Mouse (Mus musculus) forebrain, embryonic 11.5 days (tissue): ENCODE measurements around the gene Tcf19. TPM values are rescaled to one million over a fixed set of nuclear protein-coding genes. Genes with fewer than 3 reads are reported as not detected.

Source experiments
- ATAC-seq: fragments of 200-750 bp; cut with Nextera tagmentation; replicated peaks from 2 replicates; pipeline ENCODE4 v1.8.0; 2017; ENCODE audit warnings: moderate TSS enrichment; ENCODE audit not compliant: low FRiP score
- DNase-seq: peaks from one replicate; pipeline ENCODE4 v3.0.0-alpha.2; 2017; ENCODE audit warnings: low spot score
- H3K27ac ChIP-seq: fragments of 300-500 bp; sonication (generic); 2 replicates; pipeline ENCODE4 v1.5.1; 2014; ENCODE audit warnings: low read depth, low read length
- H3K27me3 ChIP-seq: fragments of 300-500 bp; sonication (generic); 2 replicates; pipeline ENCODE4 v1.6.1; 2014; ENCODE audit warnings: mild to moderate bottlenecking, low read length, mixed read lengths; ENCODE audit not compliant: control insufficient read depth, insufficient read depth
- H3K36me3 ChIP-seq: fragments of 300-500 bp; sonication (generic); 2 replicates; pipeline ENCODE4 v1.6.1; 2014; ENCODE audit warnings: mild to moderate bottlenecking, low read length, moderate library complexity, mixed read lengths; ENCODE audit not compliant: control insufficient read depth, insufficient read depth
- H3K4me1 ChIP-seq: fragments of 300-500 bp; sonication (generic); replicated peaks from 2 replicates; pipeline ENCODE4 v1.6.1; 2014; ENCODE audit warnings: low read length, mixed read lengths; ENCODE audit not compliant: control insufficient read depth, insufficient read depth
- H3K4me2 ChIP-seq: fragments of 300-500 bp; sonication (generic); 2 replicates; pipeline ENCODE4 v1.6.1; 2014; ENCODE audit warnings: low read depth, mild to moderate bottlenecking, low read length, moderate library complexity, mixed read lengths; ENCODE audit not compliant: severe bottlenecking
- H3K4me3 ChIP-seq: fragments of 300-500 bp; sonication (generic); 2 replicates; pipeline ENCODE4 v1.5.1; 2014; ENCODE audit warnings: low read depth, low read length
- H3K9ac ChIP-seq: fragments of 300-500 bp; sonication (generic); 2 replicates; pipeline ENCODE4 v1.6.1; 2014; ENCODE audit warnings: low read length
- H3K9me3 ChIP-seq: fragments of 300-500 bp; sonication (generic); 2 replicates; pipeline ENCODE4 v1.6.1; 2016; ENCODE audit warnings: low read length, mixed read lengths; ENCODE audit not compliant: control insufficient read depth
- WGBS: fragments of 180-500 bp; shearing (Covaris S2); extraction: QIAGEN DNeasy Blood & Tissue Kit; methylation state at CpG from one replicate; pipeline ENCODE4 v1.1.7; 2014; 5-methylcytosine and 5-hydroxymethylcytosine counted together
- polyA plus RNA-seq: library from polyadenylated mRNA; unstranded; fragments of >200 nt; fragmentation: Nextera tagmentation; extraction: Ambion mirVana; gene quantifications from 2 replicates; pipeline ENCODE4 v1.2.1, GENCODE M21; 2014

The Tcf19 gene
- polyA plus RNA-seq, result 58.4 and 59.4 TPM in 2 replicates

DNA sequence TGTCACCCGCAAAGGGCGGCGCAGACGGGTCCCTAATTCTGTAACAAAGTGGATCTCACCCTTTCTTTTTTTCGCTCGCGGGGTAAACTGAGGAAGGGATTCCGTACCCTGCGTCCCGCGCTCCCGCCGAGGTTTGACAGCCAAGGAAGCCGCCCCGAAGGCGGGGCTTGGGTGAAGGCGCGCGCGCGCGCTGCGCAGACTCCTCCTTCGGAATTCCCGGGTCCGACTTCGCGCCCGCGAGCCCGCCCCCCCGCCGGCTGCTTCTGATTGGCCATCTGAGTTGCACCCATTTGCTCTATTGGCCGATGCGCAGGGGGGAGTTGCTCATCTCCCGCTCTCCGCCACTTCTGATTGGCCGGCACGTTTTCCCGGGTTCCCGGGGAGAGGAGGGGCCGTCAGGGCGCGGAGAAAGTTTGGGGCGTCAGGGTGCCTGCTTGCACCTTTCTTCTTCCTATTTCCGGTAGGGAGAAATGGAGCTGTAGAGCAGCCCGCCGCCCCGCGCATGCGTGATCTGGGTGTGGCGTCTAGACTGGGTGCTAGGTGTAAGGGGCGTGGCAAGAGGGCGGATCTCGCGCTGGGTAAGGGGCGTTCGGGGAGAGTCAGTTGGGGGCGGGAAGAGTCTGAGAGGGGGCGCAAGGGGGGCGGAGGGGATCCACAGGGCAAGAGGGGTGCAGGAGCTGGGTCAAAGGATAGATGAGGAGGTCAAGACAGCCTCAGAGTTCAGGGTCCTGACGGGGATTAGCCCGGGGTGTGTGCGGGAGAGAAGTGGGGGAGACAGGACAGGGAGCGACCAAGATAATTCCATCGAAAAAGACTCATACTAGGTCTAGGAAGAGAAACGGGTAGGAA lies at the start of gene Tcf19, which contains the start of gene Cchcr1:
TSS of gene Tcf19 (minus strand) at position 173 of the 849 bp plus-strand sequence.
TSS of gene Cchcr1 (plus strand) at position 449 of the 849 bp plus-strand sequence.
- Histone ChIP-seq H3K27me3 (no peaks in the 10 kb centered on the region), H3K4me1 (peaks cover 18% of the 10 kb centered on the region), H3K9me3 (no peaks in the 10 kb centered on the region), H3K9ac (peak within 1 kb of the TSS; percentile 64), H3K27ac (no peak within 1 kb of the TSS), H3K36me3 (no peaks in the 10 kb centered on the region), H3K4me3 (peak within 1 kb of the TSS; percentile 54), H3K4me2 (peak within 1 kb of the TSS; percentile 62)
- peak; percentile 99 for DNase-seq
- WGBS, result under 1% methylated on average over 66 of the region's 67 CpGs
- ATAC-seq, result peak; percentile 95

DNA sequence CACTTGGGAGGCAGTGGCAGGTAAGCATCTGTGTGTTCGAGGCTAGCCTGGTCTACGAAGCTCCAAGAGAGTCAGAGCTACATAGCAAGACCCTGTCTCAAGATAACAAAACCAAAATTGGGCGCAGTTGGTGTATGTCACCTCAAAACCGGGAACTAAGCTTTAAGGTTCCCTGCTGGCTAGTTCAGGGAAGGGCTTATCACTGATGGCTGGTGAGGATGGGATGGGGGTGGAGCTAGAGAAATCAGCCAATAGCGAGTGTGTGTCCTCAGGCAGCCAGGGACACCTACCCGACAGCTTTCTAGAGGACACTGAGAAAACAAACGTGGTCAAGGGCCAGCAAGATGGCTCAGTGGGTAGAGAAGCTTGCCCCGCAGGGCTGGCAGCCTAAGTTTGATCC lies 41.6 kb upstream of the Tcf19 start:
- Histone ChIP-seq H3K27me3 (no peaks in the 10 kb centered on the region), H3K4me1 (no peaks in the 10 kb centered on the region), H3K9ac (no peak overlapping the region), H3K4me2 (no peak overlapping the region), H3K36me3 (no peaks in the 10 kb centered on the region), H3K9me3 (no peaks in the 10 kb centered on the region), H3K4me3 (no peak overlapping the region), H3K27ac (no peak overlapping the region)
- no peak for ATAC-seq
- DNase-seq, result no peak
- 64% methylated on average over 8 of the region's 8 CpGs for WGBS

DNA sequence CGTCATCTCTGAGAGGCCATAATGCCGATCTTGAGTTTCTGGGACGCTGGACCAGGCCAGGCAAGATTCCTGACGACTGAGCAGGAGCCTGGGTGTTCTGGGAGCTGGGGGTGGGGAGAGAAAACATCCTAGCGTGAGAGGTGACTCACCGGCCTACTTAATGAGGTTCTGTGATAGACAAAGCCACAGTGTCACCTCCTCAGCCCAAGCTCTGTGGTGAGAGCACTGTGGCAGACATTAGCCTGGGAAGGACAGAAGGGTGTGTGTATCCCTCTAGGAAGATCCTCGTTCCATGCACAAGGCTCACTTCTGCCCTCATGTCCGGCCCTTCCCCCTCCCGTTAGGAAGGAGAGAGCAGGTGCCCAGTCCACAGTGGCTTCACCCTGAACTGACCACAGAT lies 40.7 kb upstream of the Tcf19 start:
- DNase-seq (no peak), ATAC-seq (no peak)
- no peak overlapping the region for H3K27ac ChIP-seq
- no peaks in the 10 kb centered on the region for H3K36me3 ChIP-seq
- no peaks in the 10 kb centered on the region for H3K4me1 ChIP-seq
- H3K27me3 ChIP-seq, result no peaks in the 10 kb centered on the region
- H3K9ac ChIP-seq, result no peak overlapping the region
- no peak overlapping the region for H3K4me3 ChIP-seq
- WGBS, result 81% methylated on average over 9 of the region's 9 CpGs
- no peak overlapping the region for H3K4me2 ChIP-seq
- H3K9me3 ChIP-seq, result no peaks in the 10 kb centered on the region

DNA sequence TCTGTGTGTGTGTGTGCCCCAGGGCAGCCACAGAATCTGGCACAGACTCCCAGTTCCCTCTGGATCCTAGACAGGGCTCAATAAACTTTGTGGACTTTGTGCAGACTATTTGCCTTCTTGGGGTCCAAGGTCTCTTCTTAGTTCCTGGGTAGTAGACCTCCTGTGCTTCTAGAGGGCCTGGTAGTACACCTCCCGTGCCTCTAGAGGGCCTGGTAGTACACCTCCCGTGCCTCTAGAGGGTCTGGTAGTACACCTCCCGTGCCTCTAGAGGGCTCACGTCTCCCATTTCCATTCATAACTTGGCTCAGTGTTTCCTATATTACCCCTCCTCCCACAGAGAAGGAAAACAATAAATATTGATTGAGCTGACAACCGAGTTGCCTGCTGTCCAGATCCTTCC lies 40.2 kb upstream of the Tcf19 start:
- WGBS, result 37% methylated on average over 5 of the region's 5 CpGs
- no peaks in the 10 kb centered on the region for H3K9me3 ChIP-seq
- DNase-seq (no peak), ATAC-seq (no peak)
- H3K9ac ChIP-seq, result no peak overlapping the region
- H3K4me1 ChIP-seq, result no peaks in the 10 kb centered on the region
- no peak overlapping the region for H3K4me2 ChIP-seq
- no peaks in the 10 kb centered on the region for H3K36me3 ChIP-seq
- no peaks in the 10 kb centered on the region for H3K27me3 ChIP-seq
- no peak overlapping the region for H3K4me3 ChIP-seq
- H3K27ac ChIP-seq, result no peak overlapping the region

DNA sequence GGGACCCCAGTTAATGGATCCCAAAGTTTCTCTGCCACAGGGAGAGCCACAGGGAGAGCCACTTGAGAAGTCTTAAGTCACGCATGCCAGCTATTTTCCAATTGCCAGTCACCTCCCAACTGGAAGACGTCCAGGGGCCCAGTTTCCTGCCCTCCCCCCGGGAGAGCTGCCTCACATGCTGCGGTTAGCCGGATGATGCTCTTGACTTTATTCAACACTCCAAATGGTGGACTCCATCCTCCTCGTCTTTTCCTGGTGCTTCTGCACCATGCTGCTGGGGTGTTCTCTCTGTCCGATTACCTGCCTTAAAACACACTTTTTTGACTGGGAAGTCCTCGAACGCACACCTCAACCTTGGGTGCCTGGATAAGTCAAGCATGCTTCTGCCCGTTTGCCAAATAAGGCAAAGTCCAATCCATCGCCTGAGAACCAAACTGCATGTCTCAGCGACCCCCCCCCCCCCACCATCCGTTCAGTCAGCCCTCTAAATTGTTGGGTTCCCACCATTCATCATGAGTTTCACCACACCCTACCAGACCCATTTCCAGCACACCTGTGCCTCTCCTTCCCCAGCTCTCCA lies 39.7 kb upstream of the Tcf19 start:
- Histone ChIP-seq H3K27me3 (no peaks in the 10 kb centered on the region), H3K4me3 (no peak overlapping the region), H3K9ac (no peak overlapping the region), H3K36me3 (no peaks in the 10 kb centered on the region), H3K9me3 (no peaks in the 10 kb centered on the region), H3K4me1 (no peaks in the 10 kb centered on the region), H3K27ac (no peak overlapping the region), H3K4me2 (no peak overlapping the region)
- DNase-seq (no peak), ATAC-seq (no peak)
- WGBS, result 96% methylated on average over 12 of the region's 13 CpGs

DNA sequence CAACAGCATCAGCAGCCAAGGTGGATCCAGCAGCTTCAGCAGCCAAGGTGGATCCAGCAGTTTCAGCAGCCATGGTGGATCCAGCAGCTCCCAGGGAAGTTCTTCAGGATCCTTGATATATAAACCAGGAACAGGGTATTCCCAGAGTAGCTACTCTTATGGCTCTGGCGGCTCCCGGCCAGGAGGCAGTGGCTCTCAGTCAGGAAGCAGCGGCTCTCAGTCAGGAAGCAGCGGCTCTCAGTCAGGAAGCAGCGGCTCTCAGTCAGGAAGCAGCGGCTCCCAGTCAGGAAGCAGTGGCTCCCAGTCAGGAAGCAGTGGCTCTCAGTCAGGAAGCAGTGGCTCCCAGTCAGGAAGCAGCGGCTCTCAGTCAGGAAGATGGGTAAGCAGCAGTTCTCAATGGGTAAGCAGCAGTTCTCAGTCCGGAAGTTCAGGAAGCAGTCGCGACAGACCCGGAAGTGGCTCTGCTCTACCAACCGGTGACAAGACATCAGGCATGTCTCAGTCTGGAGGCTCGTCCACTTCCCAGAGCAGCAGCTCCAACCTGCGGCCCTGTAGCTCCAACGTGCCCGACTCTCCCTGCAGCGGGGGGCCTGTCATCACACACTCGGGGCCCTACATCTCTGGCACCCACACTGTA lies 38.3 kb upstream of the Tcf19 start:
- ATAC-seq, result no peak

DNA sequence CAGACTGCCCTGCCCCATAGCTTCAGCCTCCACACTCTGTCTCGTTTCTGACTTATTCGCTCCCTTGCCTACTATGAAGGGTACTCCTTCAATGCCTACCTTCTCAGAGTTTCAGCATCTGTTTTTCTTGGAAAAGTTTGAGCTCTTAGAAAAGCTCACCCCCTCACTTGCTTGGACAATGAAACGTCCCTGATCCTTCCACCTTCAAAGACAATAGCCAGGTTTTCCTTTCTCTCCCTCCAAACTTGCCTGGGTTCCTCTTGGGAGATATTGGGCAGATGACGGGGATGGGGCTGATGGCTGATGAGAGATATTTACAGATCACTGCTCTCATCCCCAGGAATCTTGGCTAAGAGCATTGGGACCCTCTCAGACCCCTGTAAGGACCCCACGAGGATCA lies 37.7 kb upstream of the Tcf19 start:
- WGBS, result 78% methylated on average over 5 of the region's 5 CpGs
- H3K27me3 ChIP-seq, result no peaks in the 10 kb centered on the region
- ATAC-seq, result no peak

More for the DNA sequence above, 38.3 kb upstream of the Tcf19 start:
- DNase-seq, result no peak
- 91% methylated on average over 18 of the region's 18 CpGs for WGBS
- Histone ChIP-seq H3K36me3 (no peaks in the 10 kb centered on the region), H3K4me3 (no peak overlapping the region), H3K27ac (no peak overlapping the region), H3K4me1 (no peaks in the 10 kb centered on the region), H3K9ac (no peak overlapping the region), H3K9me3 (no peaks in the 10 kb centered on the region), H3K4me2 (no peak overlapping the region), H3K27me3 (no peaks in the 10 kb centered on the region)

DNA sequence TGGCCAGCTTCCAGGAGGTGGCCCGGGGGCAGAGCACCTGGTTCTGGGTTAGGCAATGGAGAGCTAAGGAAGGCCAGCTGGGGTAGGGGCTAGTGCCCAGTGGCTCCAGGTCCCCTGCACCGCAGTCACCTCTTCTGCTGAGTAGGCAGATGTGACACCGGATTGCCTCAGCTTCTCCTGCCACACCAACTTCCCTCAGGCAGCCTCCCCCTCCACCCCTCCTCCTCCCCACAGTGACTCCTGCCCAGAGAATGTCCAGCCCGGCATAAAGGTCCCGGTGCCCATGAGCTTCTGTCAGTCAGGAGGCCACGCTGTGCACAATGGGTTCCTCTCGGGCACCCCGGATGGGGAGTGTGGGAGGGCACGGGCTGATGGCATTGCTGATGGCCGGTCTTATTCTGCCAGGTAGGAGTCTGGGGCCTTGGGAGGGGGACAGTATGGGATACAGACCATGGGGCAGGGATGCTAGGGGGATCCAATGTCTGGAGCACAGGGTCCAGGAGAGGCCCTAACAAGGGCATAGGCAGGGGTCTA lies 35.3 kb upstream of the Tcf19 start, which contains the start of gene Cdsn:
TSS of gene Cdsn (plus strand) at position 248 of the 534 bp plus-strand sequence.
- WGBS, result 78% methylated on average over 8 of the region's 10 CpGs
- no peaks in the 10 kb centered on the region for H3K4me1 ChIP-seq
- H3K9ac ChIP-seq, result no peak within 1 kb of the TSS
- ATAC-seq (no peak), DNase-seq (no peak)
- H3K36me3 ChIP-seq, result no peaks in the 10 kb centered on the region
- H3K4me3 ChIP-seq, result no peak within 1 kb of the TSS
- no peaks in the 10 kb centered on the region for H3K9me3 ChIP-seq
- H3K4me2 ChIP-seq, result no peak within 1 kb of the TSS
- no peaks in the 10 kb centered on the region for H3K27me3 ChIP-seq
- H3K27ac ChIP-seq, result no peak within 1 kb of the TSS

More for the DNA sequence above, 37.7 kb upstream of the Tcf19 start:
- Histone ChIP-seq H3K36me3 (no peaks in the 10 kb centered on the region), H3K27ac (no peak overlapping the region), H3K9me3 (no peaks in the 10 kb centered on the region), H3K4me1 (no peaks in the 10 kb centered on the region), H3K9ac (no peak overlapping the region), H3K4me2 (no peak overlapping the region), H3K4me3 (no peak overlapping the region)
- DNase-seq, result no peak
